Mouse (Mus musculus) embryonic facial prominence, embryonic 13.5 days (tissue): ENCODE results near the gene Rhbdf1. TPM values are rescaled to one million over a fixed set of nuclear protein-coding genes. Genes with fewer than 3 reads are reported as not detected.
A peak's percentile ranks its signal among the peaks of the same experiment; 100 is the strongest.

Experiments
- ATAC-seq: fragments of 200-750 bp; cut with Nextera tagmentation; 2 replicates; pipeline ENCODE4 v1.8.0; 2017; ENCODE audit warnings: low read depth; ENCODE audit not compliant: insufficient number of reproducible peaks, insufficient read depth, low FRiP score, low TSS enrichment
- H3K27ac ChIP-seq: fragments of 300-500 bp; sonication (generic); 2 replicates; pipeline ENCODE4 v1.5.1; 2015; ENCODE audit warnings: moderate library complexity, mild to moderate bottlenecking, inconsistent platforms
- H3K27me3 ChIP-seq: fragments of 300-500 bp; sonication (generic); 2 replicates; pipeline ENCODE4 v1.6.1; 2015; ENCODE audit warnings: mild to moderate bottlenecking, inconsistent platforms
- H3K36me3 ChIP-seq: fragments of 300-500 bp; sonication (generic); 2 replicates; pipeline ENCODE4 v1.6.1; 2015; ENCODE audit warnings: mild to moderate bottlenecking, inconsistent platforms
- H3K4me1 ChIP-seq: fragments of 300-500 bp; sonication (generic); 2 replicates; pipeline ENCODE4 v1.6.1; 2015; ENCODE audit warnings: inconsistent platforms
- H3K4me2 ChIP-seq: fragments of 300-500 bp; sonication (generic); 2 replicates; pipeline ENCODE4 v1.6.1; 2015; ENCODE audit warnings: moderate library complexity, mild to moderate bottlenecking, inconsistent platforms
- H3K4me3 ChIP-seq: fragments of 300-500 bp; sonication (generic); 2 replicates; pipeline ENCODE4 v1.5.1; 2015; ENCODE audit warnings: mild to moderate bottlenecking, inconsistent platforms
- H3K9ac ChIP-seq: fragments of 300-500 bp; sonication (generic); 2 replicates; pipeline ENCODE4 v1.6.1; 2015; ENCODE audit warnings: mild to moderate bottlenecking, inconsistent platforms
- H3K9me3 ChIP-seq: fragments of 300-500 bp; sonication (generic); 2 replicates; pipeline ENCODE4 v1.6.1; 2016; ENCODE audit warnings: inconsistent platforms
- WGBS: fragments of 180-500 bp; shearing (Covaris S2); methylation state at CpG from one replicate; pipeline ENCODE4 v1.1.7; 2015; ENCODE audit warnings: mixed read lengths; 5-methylcytosine and 5-hydroxymethylcytosine counted together
- polyA plus RNA-seq: library from polyadenylated mRNA; unstranded; fragments of >200 nt; fragmentation: Nextera tagmentation; extraction: Ambion mirVana; gene quantifications from 2 replicates; pipeline ENCODE4 v1.2.1, GENCODE M21; 2015

Rhbdf1 gene
- polyA plus RNA-seq, result 55.5 and 55.9 TPM in 2 replicates

DNA sequence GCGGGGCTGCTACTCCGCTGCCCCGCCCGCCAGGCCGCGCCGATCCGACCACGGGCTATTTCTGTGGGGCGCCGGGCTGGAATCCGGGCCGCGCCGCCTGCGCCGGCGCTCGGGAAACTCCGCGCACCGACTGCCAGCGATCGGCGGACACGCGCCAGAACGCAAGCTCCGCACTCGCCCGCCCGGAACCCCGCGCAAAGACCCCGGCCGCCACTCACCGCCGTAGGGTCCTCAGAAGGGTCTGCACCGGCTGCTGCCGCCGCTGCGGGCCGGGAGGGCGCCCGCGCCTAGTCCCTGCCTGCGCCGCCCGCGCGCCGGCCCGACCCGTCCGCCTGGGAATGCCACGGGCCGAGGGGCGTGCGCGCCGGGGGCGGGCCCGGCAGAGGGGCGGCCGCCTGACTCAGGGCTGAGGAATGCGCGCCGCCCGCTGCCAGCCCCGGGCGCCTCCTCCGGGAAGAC is at the start of gene Rhbdf1:
Gene Rhbdf1, minus strand, starts transcription at position 350 of the 459 bp plus-strand sequence.
- peak; percentile 11; the same call in 1 of the 2 replicates for ATAC-seq
- Histone ChIP-seq H3K27ac (peak within 1 kb of the TSS; percentile 88), H3K4me3 (peak within 1 kb of the TSS; percentile 76), H3K9ac (peak within 1 kb of the TSS; percentile 95), H3K4me1 (peaks cover 81% of the 10 kb centered on the region), H3K27me3 (peaks cover 11% of the 10 kb centered on the region), H3K36me3 (no peaks in the 10 kb centered on the region), H3K9me3 (no peaks in the 10 kb centered on the region), H3K4me2 (peak within 1 kb of the TSS; percentile 81)
- WGBS, result under 1% methylated on average over 49 of the region's 72 CpGs

DNA sequence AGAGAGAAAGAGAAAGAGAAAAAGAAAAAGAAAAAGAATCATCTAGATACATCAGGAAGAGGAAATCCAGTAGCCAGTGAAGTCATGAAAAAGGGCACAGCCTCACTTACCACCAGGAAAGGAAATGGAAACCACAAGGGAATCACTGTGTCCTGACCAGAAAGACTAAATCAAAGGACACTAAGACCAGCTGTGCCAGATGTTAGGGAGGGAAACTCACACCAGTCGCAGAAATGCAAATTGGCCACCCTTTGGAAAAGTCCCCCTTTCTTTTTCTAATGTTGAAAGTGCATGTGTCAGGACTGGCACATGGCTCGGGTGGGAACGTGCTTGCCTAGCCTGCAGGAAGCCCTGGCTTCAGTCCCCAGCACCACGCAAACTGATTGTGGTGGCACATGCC is 49.1 kb upstream of the Rhbdf1 start:
- Histone ChIP-seq H3K9me3 (no peaks in the 10 kb centered on the region), H3K4me1 (peaks cover 7% of the 10 kb centered on the region), H3K4me2 (no peak overlapping the region), H3K27me3 (peaks cover 4% of the 10 kb centered on the region), H3K4me3 (no peak overlapping the region), H3K27ac (no peak overlapping the region), H3K36me3 (no peaks in the 10 kb centered on the region), H3K9ac (no peak overlapping the region)
- WGBS, result 52% methylated on average over 4 of the region's 4 CpGs
- ATAC-seq, result no peak

GRCm38 (mm10) chr11:32268952-32269351 is 46.9 kb upstream of the Rhbdf1 start:
- WGBS, result 83% methylated on average over 5 of the region's 5 CpGs
- no peak for ATAC-seq
- Histone ChIP-seq H3K4me3 (no peak overlapping the region), H3K27me3 (no peaks in the 10 kb centered on the region), H3K27ac (no peak overlapping the region), H3K4me1 (peaks cover 13% of the 10 kb centered on the region), H3K9me3 (no peaks in the 10 kb centered on the region), H3K4me2 (no peak overlapping the region), H3K9ac (no peak overlapping the region), H3K36me3 (no peaks in the 10 kb centered on the region)

DNA sequence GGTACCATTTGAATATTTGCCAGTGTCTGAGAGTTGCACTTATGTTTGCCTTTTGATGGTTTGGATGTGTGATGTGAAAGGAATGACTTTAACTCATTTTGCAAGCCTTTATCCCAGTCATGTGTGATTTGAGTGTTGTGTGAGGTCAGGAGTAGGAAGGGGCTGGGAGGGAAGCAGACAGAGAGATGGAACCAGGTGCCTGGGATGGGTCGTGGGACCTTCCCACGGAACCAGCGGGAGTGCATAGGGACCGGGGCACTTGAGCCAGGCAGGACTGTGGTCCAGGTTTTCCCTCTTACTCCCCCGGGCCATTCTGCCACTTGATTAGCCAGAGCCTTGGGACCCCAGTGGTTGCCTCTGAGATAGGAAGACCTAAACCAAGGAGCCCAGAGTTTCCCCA is 45.9 kb upstream of the Rhbdf1 start:
- no peak for ATAC-seq

GRCm38 (mm10) chr11:32267188-32267884 is 45.2 kb upstream of the Rhbdf1 start, which contains the start of gene Nprl3:
Nprl3 (minus strand) TSS chr11:32267707.
- Histone ChIP-seq H3K27ac (peak within 1 kb of the TSS; percentile 96), H3K9ac (peak within 1 kb of the TSS; percentile 97), H3K27me3 (no peaks in the 10 kb centered on the region), H3K4me2 (peak within 1 kb of the TSS; percentile 59), H3K9me3 (no peaks in the 10 kb centered on the region), H3K4me1 (peaks cover 19% of the 10 kb centered on the region), H3K36me3 (peaks cover 6% of the 10 kb centered on the region), H3K4me3 (peak within 1 kb of the TSS; percentile 84)
- peak; percentile 98 for ATAC-seq
- WGBS, result under 1% methylated on average over 54 of the region's 54 CpGs

More for the DNA sequence above, 45.9 kb upstream of the Rhbdf1 start:
- Histone ChIP-seq H3K4me2 (peak overlapping the region; percentile 59), H3K9ac (peak overlapping the region; percentile 97), H3K36me3 (no peaks in the 10 kb centered on the region), H3K27ac (peak overlapping the region; percentile 96), H3K9me3 (no peaks in the 10 kb centered on the region), H3K4me3 (peak overlapping the region; percentile 84), H3K27me3 (no peaks in the 10 kb centered on the region), H3K4me1 (peaks cover 13% of the 10 kb centered on the region)
- 27% methylated on average over 5 of the region's 5 CpGs for WGBS

DNA sequence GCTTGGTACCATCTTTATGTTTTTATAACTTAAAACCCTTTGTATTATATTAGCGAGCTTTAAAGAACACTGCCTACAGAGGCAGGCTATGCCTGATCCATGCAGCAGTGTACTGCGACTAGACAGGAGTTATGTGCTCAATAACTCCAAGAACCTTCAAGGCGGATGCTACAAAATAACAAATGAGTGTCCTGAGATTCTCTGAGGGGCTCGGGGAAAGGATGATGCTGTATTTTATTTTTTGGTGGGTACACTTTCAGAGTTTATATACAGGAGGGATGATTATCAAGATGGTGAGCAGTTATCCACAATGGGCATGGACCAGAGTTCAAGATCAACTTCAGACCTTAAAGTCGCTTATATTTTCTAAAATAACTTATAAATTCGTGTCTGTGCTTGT is 44.7 kb upstream of the Rhbdf1 start:
- H3K4me3 ChIP-seq, result peak overlapping the region; percentile 84
- no peak for ATAC-seq
- H3K9ac ChIP-seq, result peak overlapping the region; percentile 97
- H3K9me3 ChIP-seq, result no peaks in the 10 kb centered on the region
- peaks cover 10% of the 10 kb centered on the region for H3K36me3 ChIP-seq
- peak overlapping the region; percentile 59 for H3K4me2 ChIP-seq
- peak overlapping the region; percentile 96 for H3K27ac ChIP-seq
- 26% methylated on average over 6 of the region's 6 CpGs for WGBS
- H3K4me1 ChIP-seq, result peaks cover 19% of the 10 kb centered on the region
- H3K27me3 ChIP-seq, result no peaks in the 10 kb centered on the region

DNA sequence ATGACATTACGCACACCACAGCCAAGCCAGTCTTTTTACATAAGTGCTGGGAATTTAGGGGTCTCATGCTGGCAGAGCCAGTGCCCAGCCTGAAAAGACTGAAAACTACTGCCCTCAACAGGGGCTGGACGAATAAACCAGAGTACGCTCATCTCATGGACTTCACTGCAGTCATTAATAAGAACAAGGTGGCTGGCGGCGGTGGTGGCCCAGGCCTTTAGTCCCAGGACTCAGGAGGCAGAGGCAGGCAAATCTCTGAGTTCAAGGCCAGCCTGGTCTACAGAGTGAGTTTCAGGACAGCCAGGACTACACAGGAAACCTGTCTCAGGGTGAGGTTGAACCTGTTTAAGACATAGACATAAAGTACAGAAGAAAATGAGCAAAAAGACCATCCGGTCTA is 44.1 kb upstream of the Rhbdf1 start:
- H3K9ac ChIP-seq, result no peak overlapping the region
- H3K4me3 ChIP-seq, result no peak overlapping the region
- H3K36me3 ChIP-seq, result peaks cover 10% of the 10 kb centered on the region
- no peak for ATAC-seq
- H3K9me3 ChIP-seq, result no peaks in the 10 kb centered on the region
- no peaks in the 10 kb centered on the region for H3K27me3 ChIP-seq
- H3K4me1 ChIP-seq, result peaks cover 19% of the 10 kb centered on the region
- 94% methylated on average over 6 of the region's 6 CpGs for WGBS
- no peak overlapping the region for H3K27ac ChIP-seq
- no peak overlapping the region for H3K4me2 ChIP-seq

GRCm38 (mm10) chr11:32265117-32265738 is 43.1 kb upstream of the Rhbdf1 start:
- H3K4me1 ChIP-seq, result peaks cover 19% of the 10 kb centered on the region
- H3K27ac ChIP-seq, result no peak overlapping the region
- no peaks in the 10 kb centered on the region for H3K27me3 ChIP-seq
- H3K4me2 ChIP-seq, result no peak overlapping the region
- 82% methylated on average over 3 of the region's 3 CpGs for WGBS
- H3K9me3 ChIP-seq, result no peaks in the 10 kb centered on the region
- ATAC-seq, result no peak
- H3K9ac ChIP-seq, result peak overlapping the region; percentile 32; the same call in 1 of the 2 replicates
- H3K36me3 ChIP-seq, result peaks cover 19% of the 10 kb centered on the region
- no peak overlapping the region for H3K4me3 ChIP-seq

- no peak overlapping the region for H3K4me2 ChIP-seq
- ATAC-seq, result no peak
- WGBS, result 71% methylated on average over 10 of the region's 10 CpGs
- H3K9ac ChIP-seq, result no peak overlapping the region
- H3K4me1 ChIP-seq, result peaks cover 14% of the 10 kb centered on the region
- no peak overlapping the region for H3K27ac ChIP-seq
- no peaks in the 10 kb centered on the region for H3K27me3 ChIP-seq
- H3K4me3 ChIP-seq, result no peak overlapping the region
- H3K36me3 ChIP-seq, result peaks cover 20% of the 10 kb centered on the region
- H3K9me3 ChIP-seq, result no peaks in the 10 kb centered on the region
These were observed 40.7 kb upstream of the Rhbdf1 start for GRCm38 (mm10) chr11:32262674-32263415.

DNA sequence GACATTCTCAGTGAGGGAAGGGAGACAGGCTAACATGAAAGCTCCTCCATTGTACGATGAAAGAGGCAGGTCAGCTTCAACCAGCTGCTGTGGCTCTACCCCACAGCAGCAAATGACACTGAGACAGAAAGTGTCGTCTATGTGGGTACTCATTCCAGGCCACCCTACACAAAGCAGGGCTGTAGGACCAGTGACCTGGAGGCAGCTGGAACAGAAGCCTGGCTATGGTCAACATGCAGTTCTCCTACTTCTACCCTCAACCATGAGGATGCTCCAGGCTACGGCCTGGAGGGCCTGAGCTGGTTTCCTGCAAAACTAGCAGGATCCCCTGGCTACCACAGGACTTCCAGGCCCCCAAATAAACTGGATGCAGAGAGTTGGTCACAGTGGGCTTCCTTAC is 34.5 kb upstream of the Rhbdf1 start:
- no peak for ATAC-seq
- Histone ChIP-seq H3K36me3 (peaks cover 40% of the 10 kb centered on the region), H3K9ac (no peak overlapping the region), H3K4me2 (no peak overlapping the region), H3K4me1 (no peaks in the 10 kb centered on the region), H3K27ac (no peak overlapping the region), H3K27me3 (no peaks in the 10 kb centered on the region), H3K9me3 (no peaks in the 10 kb centered on the region), H3K4me3 (no peak overlapping the region)
- 90% methylated on average over 3 of the region's 3 CpGs for WGBS

DNA sequence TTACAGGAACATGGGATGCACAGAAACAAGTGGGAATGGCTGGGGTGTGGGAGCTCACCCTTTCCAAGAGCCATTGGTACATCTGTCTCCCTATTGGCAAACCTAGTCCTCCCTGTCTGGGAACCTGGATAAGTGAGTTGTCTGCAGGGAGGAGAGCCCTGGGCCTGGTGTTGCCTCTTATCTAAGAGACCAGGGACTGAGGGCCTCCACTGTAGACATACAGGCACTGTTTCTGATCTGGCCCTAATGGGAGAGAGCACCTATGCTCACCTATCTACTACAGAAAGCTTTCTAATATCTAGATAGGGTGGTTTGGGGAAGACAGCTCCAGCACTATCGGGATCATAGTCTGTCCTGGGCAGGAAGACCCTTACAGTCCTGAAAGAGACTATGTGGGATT is 34.0 kb upstream of the Rhbdf1 start:
- Histone ChIP-seq H3K4me1 (no peaks in the 10 kb centered on the region), H3K27ac (no peak overlapping the region), H3K27me3 (no peaks in the 10 kb centered on the region), H3K4me3 (no peak overlapping the region), H3K9me3 (no peaks in the 10 kb centered on the region), H3K9ac (no peak overlapping the region), H3K4me2 (no peak overlapping the region), H3K36me3 (peaks cover 43% of the 10 kb centered on the region)
- 97% methylated on average over 1 of the region's 1 CpGs for WGBS
- no peak; the same call in 1 of the 2 replicates for ATAC-seq
